Mouse (Mus musculus) heart, embryonic 11.5 days (tissue): ENCODE data around the gene Chn1. TPM values are rescaled to one million over a fixed set of nuclear protein-coding genes. Genes with fewer than 3 reads are reported as not detected.

Experiments
- ATAC-seq: fragments of 200-750 bp; cut with Nextera tagmentation; replicated peaks from 2 replicates; pipeline ENCODE4 v1.8.0; 2017; ENCODE audit warnings: moderate library complexity; ENCODE audit not compliant: insufficient number of reproducible peaks, low FRiP score, low TSS enrichment
- H3K27ac ChIP-seq: fragments of 300-500 bp; sonication (generic); 2 replicates; pipeline ENCODE4 v1.5.1; 2014; ENCODE audit warnings: mild to moderate bottlenecking, low read depth, low read length
- H3K27me3 ChIP-seq: fragments of 300-500 bp; sonication (generic); 2 replicates; pipeline ENCODE4 v1.6.1; 2014; ENCODE audit warnings: mild to moderate bottlenecking, low read length, mixed read lengths; ENCODE audit not compliant: control insufficient read depth, insufficient read depth
- H3K36me3 ChIP-seq: fragments of 300-500 bp; sonication (generic); 2 replicates; pipeline ENCODE4 v1.6.1; 2014; ENCODE audit warnings: mild to moderate bottlenecking, low read length, moderate library complexity, mixed read lengths; ENCODE audit not compliant: control insufficient read depth, insufficient read depth
- H3K4me1 ChIP-seq: fragments of 300-500 bp; sonication (generic); 2 replicates; pipeline ENCODE4 v1.6.1; 2014; ENCODE audit warnings: low read length; ENCODE audit not compliant: control insufficient read depth, insufficient read depth
- H3K4me2 ChIP-seq: fragments of 300-500 bp; sonication (generic); 2 replicates; pipeline ENCODE4 v1.6.1; 2014; ENCODE audit warnings: mild to moderate bottlenecking, moderate library complexity
- H3K4me3 ChIP-seq: fragments of 300-500 bp; sonication (generic); 2 replicates; pipeline ENCODE4 v1.5.1; 2014; ENCODE audit warnings: low read depth, low read length
- H3K9ac ChIP-seq: fragments of 300-500 bp; sonication (generic); 2 replicates; pipeline ENCODE4 v1.6.1; 2014; ENCODE audit warnings: mild to moderate bottlenecking, low read depth, low read length, moderate library complexity
- H3K9me3 ChIP-seq: fragments of 300-500 bp; sonication (generic); replicated peaks from 2 replicates; pipeline ENCODE4 v1.6.1; 2016; ENCODE audit warnings: low read length; ENCODE audit not compliant: control insufficient read depth
- WGBS: fragments of 180-500 bp; shearing (Covaris S2); extraction: QIAGEN DNeasy Blood & Tissue Kit; methylation state at CpG from one replicate; pipeline ENCODE4 v1.1.7; 2014; ENCODE audit not compliant: insufficient replicate concordance; 5-methylcytosine and 5-hydroxymethylcytosine counted together
- polyA plus RNA-seq: library from polyadenylated mRNA; unstranded; fragments of >200 nt; fragmentation: Nextera tagmentation; extraction: Ambion mirVana; gene quantifications from 2 replicates; pipeline ENCODE4 v1.2.1, GENCODE M21; 2014

The Chn1 gene
- polyA plus RNA-seq, 1 experiment from 2014 or later: 21.4 TPM

- ATAC-seq: no peak
- no peaks in the 10 kb centered on the region for H3K4me1 ChIP-seq
- no peaks in the 10 kb centered on the region for H3K27me3 ChIP-seq
- no peak overlapping the region for H3K27ac ChIP-seq
- no peak overlapping the region for H3K9ac ChIP-seq
- H3K4me2 ChIP-seq: no peak overlapping the region
- H3K9me3 ChIP-seq: no peaks in the 10 kb centered on the region
- no peaks in the 10 kb centered on the region for H3K36me3 ChIP-seq
- no peak overlapping the region for H3K4me3 ChIP-seq
- WGBS: 74% methylated on average over 6 of the region's 6 CpGs
Observed at GRCm38 (mm10) chr2:73788395-73788794, 13.2 kb upstream of the Chn1 start.

- peak overlapping the region; percentile 68 for H3K27ac ChIP-seq
- no peak overlapping the region for H3K4me3 ChIP-seq
- no peaks in the 10 kb centered on the region for H3K36me3 ChIP-seq
- H3K27me3 ChIP-seq: no peaks in the 10 kb centered on the region
- peak overlapping the region; percentile 34 for H3K4me2 ChIP-seq
- no peaks in the 10 kb centered on the region for H3K9me3 ChIP-seq
- H3K4me1 ChIP-seq: no peaks in the 10 kb centered on the region
- 13% methylated on average over 9 of the region's 9 CpGs for WGBS
- H3K9ac ChIP-seq: no peak overlapping the region
- ATAC-seq: peak; percentile 61; the same call in 1 of the 2 replicates
Observed at GRCm38 (mm10) chr2:73782371-73782905, 7.3 kb upstream of the Chn1 start.

- ATAC-seq: no peak
- WGBS: 76% methylated on average over 14 of the region's 14 CpGs
- no peak overlapping the region for H3K4me2 ChIP-seq
Observed at GRCm38 (mm10) chr2:73780321-73781010, 5.3 kb upstream of the Chn1 start.

DNA sequence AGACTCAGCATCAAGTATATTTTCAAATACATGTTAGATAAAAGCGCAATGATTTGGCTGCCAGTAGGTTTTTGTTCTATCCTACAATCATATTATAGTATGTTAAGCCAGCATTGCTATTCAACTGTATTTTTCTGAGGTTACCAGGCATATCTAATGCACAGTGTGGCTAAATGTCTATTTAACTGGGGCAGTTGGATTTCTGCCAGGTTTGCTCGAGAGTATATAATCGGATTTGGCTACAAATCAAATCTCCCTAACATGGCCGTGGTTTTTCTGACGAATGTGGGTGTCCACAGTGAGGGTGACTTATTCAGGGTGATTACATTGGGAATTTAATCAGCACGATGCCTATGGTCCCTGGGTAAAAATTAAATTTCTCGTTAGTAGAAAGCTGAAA, 4.7 kb upstream of the Chn1 start:
- no peak overlapping the region for H3K27ac ChIP-seq
- ATAC-seq: no peak
- no peak overlapping the region for H3K4me2 ChIP-seq
- no peaks in the 10 kb centered on the region for H3K36me3 ChIP-seq
- WGBS: 69% methylated on average over 7 of the region's 7 CpGs
- no peaks in the 10 kb centered on the region for H3K27me3 ChIP-seq
- no peak overlapping the region for H3K4me3 ChIP-seq
- H3K9me3 ChIP-seq: no peaks in the 10 kb centered on the region
- H3K9ac ChIP-seq: no peak overlapping the region
- H3K4me1 ChIP-seq: no peaks in the 10 kb centered on the region

More at GRCm38 (mm10) chr2:73780321-73781010, 5.3 kb upstream of the Chn1 start:
- H3K4me3 ChIP-seq: no peak overlapping the region
- H3K9me3 ChIP-seq: no peaks in the 10 kb centered on the region
- no peaks in the 10 kb centered on the region for H3K27me3 ChIP-seq
- no peaks in the 10 kb centered on the region for H3K4me1 ChIP-seq
- H3K36me3 ChIP-seq: no peaks in the 10 kb centered on the region
- no peak overlapping the region for H3K9ac ChIP-seq
- H3K27ac ChIP-seq: no peak overlapping the region

DNA sequence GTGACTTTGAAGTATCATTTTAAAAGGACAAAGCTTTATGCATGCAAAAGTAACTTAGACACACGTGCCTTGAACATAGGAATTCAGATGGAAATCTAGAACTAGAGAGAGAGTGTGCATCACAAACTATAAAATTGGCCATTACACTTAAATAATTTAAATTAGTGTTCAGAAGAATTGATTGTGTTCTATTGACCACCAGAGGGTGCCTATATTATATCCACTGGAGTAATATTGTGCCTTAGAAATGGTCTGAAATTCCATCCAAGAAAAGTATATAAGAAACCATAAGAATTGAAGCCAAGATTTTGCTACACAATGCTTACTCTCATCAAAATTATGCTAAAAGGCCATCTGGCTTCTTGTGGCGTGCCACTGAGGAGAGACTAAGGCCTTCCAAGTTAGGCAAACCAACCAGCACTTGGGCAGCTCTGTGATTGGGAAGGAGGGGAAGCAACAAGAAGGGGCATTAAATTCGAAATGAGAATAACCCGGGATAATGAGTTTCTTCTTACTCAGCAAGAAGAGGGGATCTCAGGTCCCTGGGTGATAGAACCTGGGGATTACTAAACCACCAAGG, 4.0 kb upstream of the Chn1 start:
- no peaks in the 10 kb centered on the region for H3K4me1 ChIP-seq
- H3K27ac ChIP-seq: no peak overlapping the region
- H3K4me2 ChIP-seq: no peak overlapping the region
- H3K9me3 ChIP-seq: no peaks in the 10 kb centered on the region
- H3K27me3 ChIP-seq: no peaks in the 10 kb centered on the region
- ATAC-seq: no peak
- H3K9ac ChIP-seq: no peak overlapping the region
- WGBS: 67% methylated on average over 4 of the region's 4 CpGs
- no peak overlapping the region for H3K4me3 ChIP-seq
- no peaks in the 10 kb centered on the region for H3K36me3 ChIP-seq

DNA sequence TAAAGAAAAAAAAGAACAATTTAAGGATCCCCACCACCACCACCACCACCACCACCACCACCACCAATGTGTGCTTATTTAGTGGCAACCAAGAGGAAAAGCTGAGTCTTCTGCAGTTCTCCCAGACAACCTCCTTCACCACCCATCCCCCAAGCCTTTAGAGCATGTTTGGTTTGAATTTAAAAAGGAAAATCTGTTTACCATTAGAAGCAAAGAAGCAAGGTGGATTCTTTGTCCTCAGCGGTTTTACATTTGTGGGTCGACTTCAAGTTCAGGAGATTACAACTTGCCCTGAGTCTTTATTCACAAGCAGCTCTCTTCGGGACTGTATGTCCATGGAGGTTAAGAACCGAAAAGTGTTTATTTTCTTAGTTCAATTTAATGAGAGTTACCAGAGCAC, 1.8 kb upstream of the Chn1 start:
- Histone ChIP-seq H3K9me3 (no peaks in the 10 kb centered on the region), H3K4me2 (no peak overlapping the region), H3K4me3 (no peak overlapping the region), H3K9ac (no peak overlapping the region), H3K27ac (no peak overlapping the region), H3K27me3 (no peaks in the 10 kb centered on the region), H3K4me1 (0 out of 2 replicates have a peak, but pooled peaks cover 6% of the 10 kb centered on the region), H3K36me3 (no peaks in the 10 kb centered on the region)
- no peak for ATAC-seq
- 29% methylated on average over 4 of the region's 4 CpGs for WGBS

DNA sequence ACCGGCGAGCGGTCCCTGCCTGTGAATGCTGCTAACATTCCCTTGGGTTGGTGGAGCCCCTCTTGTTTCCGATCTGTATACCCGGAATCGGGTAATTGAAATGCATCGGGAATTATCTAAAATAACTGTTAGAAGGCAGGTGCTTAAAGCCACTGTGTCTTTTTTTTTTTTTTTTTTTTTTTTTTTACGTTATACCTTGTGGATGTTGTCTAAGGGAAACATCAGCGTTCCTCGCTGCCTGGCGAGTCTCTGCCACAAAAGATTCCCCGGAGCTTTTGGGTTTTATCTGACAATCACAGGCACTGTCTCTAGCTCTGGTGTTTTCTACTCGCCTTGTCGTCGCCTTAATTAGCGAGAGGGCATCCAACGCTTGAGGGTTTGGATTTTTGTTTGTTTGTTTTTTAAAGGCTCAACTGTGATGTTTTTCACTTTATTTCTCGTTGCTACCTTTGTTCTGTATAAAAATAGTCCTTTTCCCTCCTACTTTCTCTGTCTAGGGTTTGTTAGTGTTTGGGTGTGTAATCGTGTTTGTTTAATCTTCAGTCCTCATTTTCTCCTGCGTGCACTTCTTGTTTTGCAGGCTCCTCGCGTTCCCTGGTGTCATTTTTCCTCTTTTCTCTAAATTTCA, 651 bp upstream of the Chn1 start:
- Histone ChIP-seq H3K4me1 (0 out of 2 replicates have a peak, but pooled peaks cover 6% of the 10 kb centered on the region), H3K9ac (peak overlapping the region; percentile 81), H3K4me3 (peak overlapping the region; percentile 75), H3K36me3 (no peaks in the 10 kb centered on the region), H3K9me3 (no peaks in the 10 kb centered on the region), H3K4me2 (peak overlapping the region; percentile 80), H3K27ac (no peak overlapping the region), H3K27me3 (no peaks in the 10 kb centered on the region)
- WGBS: 1% methylated on average over 22 of the region's 22 CpGs
- no peak for ATAC-seq

DNA sequence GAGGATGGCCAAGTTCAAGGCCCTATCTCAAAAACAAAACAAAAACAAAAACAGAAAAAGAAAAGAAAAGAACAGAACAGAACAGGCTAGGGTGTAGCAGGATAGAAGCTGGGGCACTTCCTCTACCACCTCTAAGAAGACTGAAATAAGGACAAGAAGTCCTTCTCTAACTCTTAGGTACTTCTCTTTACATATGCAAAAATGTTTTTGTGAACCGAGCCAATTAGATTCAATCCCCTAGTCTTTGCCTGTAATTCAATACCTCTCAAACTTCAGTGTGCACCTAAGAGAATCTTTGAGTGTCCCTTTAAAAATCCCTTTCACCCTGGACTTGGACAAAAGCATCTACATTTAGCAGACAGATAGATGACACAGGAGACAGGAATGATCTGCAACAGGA, 2.2 kb downstream of the Chn1 start:
- peak overlapping the region; percentile 29; the same call in 1 of the 2 replicates for H3K4me2 ChIP-seq

More for the DNA sequence above, 2.2 kb downstream of the Chn1 start:
- Histone ChIP-seq H3K4me3 (no peak overlapping the region), H3K27ac (no peak overlapping the region), H3K9me3 (no peaks in the 10 kb centered on the region), H3K9ac (no peak overlapping the region), H3K4me1 (0 out of 2 replicates have a peak, but pooled peaks cover 6% of the 10 kb centered on the region), H3K27me3 (no peaks in the 10 kb centered on the region), H3K36me3 (no peaks in the 10 kb centered on the region)
- ATAC-seq: no peak
- 38% methylated on average over 1 of the region's 1 CpGs for WGBS
